Mouse (Mus musculus) heart, embryonic 16.5 days (tissue): ENCODE results near the gene AI481877. TPM values are rescaled to one million over a fixed set of nuclear protein-coding genes. Genes with fewer than 3 reads are reported as not detected.

Source experiments
- ATAC-seq: fragments of 200-750 bp; cut with Nextera tagmentation; replicated peaks from 2 replicates; pipeline ENCODE4 v1.8.0; 2017; ENCODE audit warnings: moderate number of reproducible peaks; ENCODE audit not compliant: insufficient read depth, low FRiP score; ENCODE audit errors: extremely low read depth
- H3K27ac ChIP-seq: fragments of 300-500 bp; sonication (generic); 2 replicates; pipeline ENCODE4 v1.5.1; 2014; ENCODE audit warnings: mild to moderate bottlenecking, low read length, control low read depth, moderate library complexity
- H3K27me3 ChIP-seq: fragments of 300-500 bp; sonication (generic); 2 replicates; pipeline ENCODE4 v1.6.1; 2014; ENCODE audit warnings: low read length, mixed read lengths; ENCODE audit not compliant: control insufficient read depth, insufficient read depth
- H3K36me3 ChIP-seq: fragments of 300-500 bp; sonication (generic); 2 replicates; pipeline ENCODE4 v1.6.1; 2014; ENCODE audit not compliant: control insufficient read depth, insufficient read depth
- H3K4me1 ChIP-seq: fragments of 300-500 bp; sonication (generic); 2 replicates; pipeline ENCODE4 v1.6.1; 2014; ENCODE audit warnings: low read length, mixed read lengths; ENCODE audit not compliant: control insufficient read depth, insufficient read depth
- H3K4me2 ChIP-seq: fragments of 300-500 bp; sonication (generic); 2 replicates; pipeline ENCODE4 v1.6.1; 2014; ENCODE audit warnings: low read depth, mild to moderate bottlenecking, control low read depth, low read length
- H3K4me3 ChIP-seq: fragments of 300-500 bp; sonication (generic); 2 replicates; pipeline ENCODE4 v1.5.1; 2014; ENCODE audit warnings: mild to moderate bottlenecking, control low read depth, low read length
- H3K9ac ChIP-seq: fragments of 300-500 bp; sonication (generic); 2 replicates; pipeline ENCODE4 v1.6.1; 2014; ENCODE audit warnings: low read length, control low read depth
- H3K9me3 ChIP-seq: fragments of 300-500 bp; sonication (generic); replicated peaks from 2 replicates; pipeline ENCODE4 v1.6.1; 2016; ENCODE audit warnings: low read length; ENCODE audit not compliant: control insufficient read depth
- WGBS: fragments of 180-500 bp; shearing (Covaris S2); extraction: QIAGEN DNeasy Blood & Tissue Kit; methylation state at CpG from one replicate; pipeline ENCODE4 v1.1.7; 2014; 5-methylcytosine and 5-hydroxymethylcytosine counted together
- polyA plus RNA-seq: library from polyadenylated mRNA; unstranded; fragments of >200 nt; fragmentation: Nextera tagmentation; extraction: Ambion mirVana; gene quantifications from 2 replicates; pipeline ENCODE4 v1.2.1, GENCODE M21; 2015

AI481877 gene
- polyA plus RNA-seq, 1 experiment from 2014 or later = not detected

DNA sequence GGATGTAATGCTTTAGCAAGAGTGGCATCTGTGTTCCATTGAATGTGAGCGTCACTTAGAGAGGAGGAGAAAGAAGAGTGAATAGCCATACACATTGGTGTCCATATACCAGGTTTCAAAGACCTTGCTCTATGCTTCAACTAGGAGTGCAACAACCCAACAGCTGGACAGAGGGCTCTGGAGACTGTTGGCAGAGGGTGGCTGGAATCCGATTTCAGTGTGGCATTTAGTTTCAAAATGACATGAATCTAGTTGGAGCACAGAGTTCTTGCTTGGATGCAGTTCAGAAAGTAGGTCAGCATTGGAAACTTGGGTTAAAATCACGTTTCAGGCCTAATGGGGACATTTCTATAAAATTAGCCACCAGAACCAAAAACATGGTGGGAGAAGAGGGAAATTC lies 123.6 kb downstream of the AI481877 start:
- H3K27ac ChIP-seq = no peak overlapping the region
- no peaks in the 10 kb centered on the region for H3K27me3 ChIP-seq
- H3K9ac ChIP-seq = no peak overlapping the region
- no peaks in the 10 kb centered on the region for H3K9me3 ChIP-seq
- ATAC-seq = no peak
- WGBS = 87% methylated on average over 3 of the region's 3 CpGs
- H3K36me3 ChIP-seq = peaks cover 18% of the 10 kb centered on the region
- H3K4me2 ChIP-seq = no peak overlapping the region
- H3K4me1 ChIP-seq = peaks cover 10% of the 10 kb centered on the region
- H3K4me3 ChIP-seq = no peak overlapping the region

DNA sequence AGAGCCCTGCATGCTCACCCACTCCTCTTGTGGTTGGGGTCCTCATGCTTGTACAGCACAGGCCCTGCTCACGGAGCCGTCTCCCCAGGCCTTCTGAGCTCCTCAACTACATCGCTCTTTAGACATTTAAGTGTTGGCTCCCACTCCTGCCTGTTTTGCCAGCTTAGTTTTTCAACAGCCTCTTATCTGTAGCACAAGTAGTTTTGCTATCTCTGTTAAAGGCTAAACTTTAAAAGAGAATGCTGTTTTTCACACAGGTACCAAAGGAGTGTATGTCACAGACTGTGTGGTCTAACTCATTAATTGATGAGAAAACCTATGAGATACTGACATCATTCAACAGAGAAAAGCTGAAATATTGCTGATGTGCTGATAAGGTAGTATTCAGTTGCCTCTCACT lies 127.3 kb downstream of the AI481877 start:
- no peak overlapping the region for H3K9ac ChIP-seq
- H3K27me3 ChIP-seq = no peaks in the 10 kb centered on the region
- H3K9me3 ChIP-seq = no peaks in the 10 kb centered on the region
- H3K36me3 ChIP-seq = no peaks in the 10 kb centered on the region
- no peak for ATAC-seq
- WGBS = 35% methylated on average over 3 of the region's 3 CpGs
- H3K27ac ChIP-seq = no peak overlapping the region
- no peak overlapping the region for H3K4me3 ChIP-seq
- H3K4me1 ChIP-seq = peaks cover 14% of the 10 kb centered on the region
- H3K4me2 ChIP-seq = no peak overlapping the region

DNA sequence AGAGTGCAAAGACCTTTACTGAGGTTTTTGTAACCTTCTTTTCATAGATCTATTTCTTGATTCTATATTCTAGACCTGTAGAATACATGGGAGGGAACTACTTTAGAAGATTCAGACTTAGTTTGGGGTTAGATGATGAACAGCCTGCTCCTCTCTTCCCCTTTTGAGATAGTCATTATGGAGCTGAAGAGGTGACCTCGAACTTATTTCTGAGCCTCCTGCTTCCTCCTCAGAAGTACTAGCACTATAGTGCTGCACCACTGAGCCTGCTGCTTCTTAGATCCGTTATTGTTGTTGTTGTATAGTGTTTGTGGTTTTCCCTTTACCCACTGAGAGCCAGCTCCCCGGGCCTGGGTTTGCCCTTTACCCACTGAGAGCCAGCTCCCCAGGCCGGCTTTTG lies 129.1 kb downstream of the AI481877 start:
- no peaks in the 10 kb centered on the region for H3K9me3 ChIP-seq
- WGBS = 74% methylated on average over 4 of the region's 4 CpGs
- ATAC-seq = no peak
- H3K27me3 ChIP-seq = no peaks in the 10 kb centered on the region
- H3K36me3 ChIP-seq = no peaks in the 10 kb centered on the region
- H3K27ac ChIP-seq = no peak overlapping the region
- H3K4me2 ChIP-seq = no peak overlapping the region
- peaks cover 27% of the 10 kb centered on the region for H3K4me1 ChIP-seq
- no peak overlapping the region for H3K4me3 ChIP-seq
- H3K9ac ChIP-seq = no peak overlapping the region

- H3K9ac ChIP-seq = no peak overlapping the region
- WGBS = 83% methylated on average over 7 of the region's 7 CpGs
- H3K4me3 ChIP-seq = no peak overlapping the region
- H3K27me3 ChIP-seq = no peaks in the 10 kb centered on the region
- no peak overlapping the region for H3K27ac ChIP-seq
- no peaks in the 10 kb centered on the region for H3K36me3 ChIP-seq
- peaks cover 31% of the 10 kb centered on the region for H3K4me1 ChIP-seq
- no peaks in the 10 kb centered on the region for H3K9me3 ChIP-seq
- no peak overlapping the region for H3K4me2 ChIP-seq
- no peak for ATAC-seq
Observed at GRCm38 (mm10) chr4:59009186-59009585, 129.6 kb downstream of the AI481877 start.

DNA sequence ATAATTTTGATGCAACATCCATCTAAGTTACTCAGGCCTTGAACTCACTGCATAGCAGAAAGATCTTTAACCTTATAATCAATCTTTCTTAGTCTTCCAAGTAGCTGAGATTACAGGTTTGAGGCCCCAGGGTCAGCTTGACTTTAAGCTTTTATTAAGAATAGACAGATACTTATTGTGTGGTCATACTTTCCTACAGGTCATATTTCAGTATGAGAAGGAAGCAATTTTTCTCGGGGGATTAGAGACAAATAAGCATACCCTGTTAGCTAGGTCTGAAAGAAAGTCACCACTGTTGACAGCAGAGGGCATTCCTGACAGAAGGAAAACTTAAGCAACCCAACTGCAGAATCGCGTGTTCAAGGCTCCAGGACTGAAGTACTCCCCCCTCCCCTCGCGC lies 130.8 kb downstream of the AI481877 start:
- whole genome bisulfite sequencing = 78% methylated on average over 5 of the region's 5 CpGs
- no peaks in the 10 kb centered on the region for H3K27me3 ChIP-seq
- H3K9ac ChIP-seq = no peak overlapping the region
- H3K4me3 ChIP-seq = no peak overlapping the region
- no peaks in the 10 kb centered on the region for H3K9me3 ChIP-seq
- H3K36me3 ChIP-seq = no peaks in the 10 kb centered on the region
- no peak for ATAC-seq
- H3K27ac ChIP-seq = no peak overlapping the region
- peaks cover 36% of the 10 kb centered on the region for H3K4me1 ChIP-seq
- no peak overlapping the region for H3K4me2 ChIP-seq

DNA sequence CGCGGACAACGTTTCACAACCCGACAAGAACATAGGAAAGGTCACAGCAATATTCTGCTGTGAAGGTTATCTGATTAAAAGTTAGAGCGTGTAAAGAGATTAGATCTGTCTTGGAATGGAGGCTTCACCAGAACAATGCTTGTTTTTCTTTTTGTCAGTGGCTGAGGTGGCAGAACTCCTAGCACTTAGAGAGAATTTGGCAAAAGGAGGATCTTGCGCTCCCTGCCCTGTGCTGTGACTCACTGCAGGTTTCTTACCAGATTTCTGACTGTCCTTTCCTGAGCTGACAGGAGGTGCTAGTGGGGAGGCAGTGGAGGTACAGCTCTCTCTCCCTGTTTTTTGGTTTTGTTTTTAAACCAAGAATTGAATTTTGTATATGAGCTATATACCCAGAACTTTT lies 131.8 kb downstream of the AI481877 start:
- no peaks in the 10 kb centered on the region for H3K36me3 ChIP-seq
- no peak for ATAC-seq
- peaks cover 39% of the 10 kb centered on the region for H3K4me1 ChIP-seq
- no peak overlapping the region for H3K9ac ChIP-seq
- no peaks in the 10 kb centered on the region for H3K9me3 ChIP-seq
- H3K27me3 ChIP-seq = no peaks in the 10 kb centered on the region
- 66% methylated on average over 6 of the region's 6 CpGs for WGBS
- H3K27ac ChIP-seq = no peak overlapping the region
- no peak overlapping the region for H3K4me2 ChIP-seq
- H3K4me3 ChIP-seq = no peak overlapping the region

- Histone ChIP-seq H3K36me3 (no peaks in the 10 kb centered on the region), H3K4me3 (no peak overlapping the region), H3K4me2 (no peak overlapping the region), H3K9ac (no peak overlapping the region), H3K4me1 (peaks cover 37% of the 10 kb centered on the region), H3K27me3 (no peaks in the 10 kb centered on the region), H3K9me3 (no peaks in the 10 kb centered on the region), H3K27ac (no peak overlapping the region)
- WGBS = 56% methylated on average over 8 of the region's 8 CpGs
- no peak for ATAC-seq
Observed at GRCm38 (mm10) chr4:59006211-59006610, 132.6 kb downstream of the AI481877 start.

DNA sequence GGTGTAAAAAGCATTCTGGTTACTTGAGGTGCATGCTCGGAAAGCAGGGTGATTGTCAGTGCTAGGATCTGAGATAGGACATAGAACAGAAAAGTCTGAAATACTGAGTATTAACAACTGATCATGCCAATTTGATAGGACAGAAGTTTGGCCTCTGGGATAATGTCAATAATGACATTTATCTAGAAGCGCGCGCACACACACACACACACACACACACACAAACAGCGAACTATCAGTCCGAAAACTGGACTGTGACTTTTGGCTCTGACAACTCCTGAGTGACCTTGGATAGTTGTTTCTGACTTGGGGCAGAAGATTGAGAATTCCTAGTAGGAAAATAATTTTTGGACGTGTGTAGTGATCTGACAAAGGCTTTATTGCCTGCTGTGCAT lies 135.0 kb downstream of the AI481877 start:
- ATAC-seq = no peak
- Histone ChIP-seq H3K36me3 (no peaks in the 10 kb centered on the region), H3K4me3 (peak overlapping the region; percentile 92), H3K4me1 (peaks cover 28% of the 10 kb centered on the region), H3K9ac (peak overlapping the region; percentile 96), H3K4me2 (peak overlapping the region; percentile 92), H3K27me3 (no peaks in the 10 kb centered on the region), H3K9me3 (no peaks in the 10 kb centered on the region), H3K27ac (peak overlapping the region; percentile 87)
- 20% methylated on average over 7 of the region's 7 CpGs for WGBS

DNA sequence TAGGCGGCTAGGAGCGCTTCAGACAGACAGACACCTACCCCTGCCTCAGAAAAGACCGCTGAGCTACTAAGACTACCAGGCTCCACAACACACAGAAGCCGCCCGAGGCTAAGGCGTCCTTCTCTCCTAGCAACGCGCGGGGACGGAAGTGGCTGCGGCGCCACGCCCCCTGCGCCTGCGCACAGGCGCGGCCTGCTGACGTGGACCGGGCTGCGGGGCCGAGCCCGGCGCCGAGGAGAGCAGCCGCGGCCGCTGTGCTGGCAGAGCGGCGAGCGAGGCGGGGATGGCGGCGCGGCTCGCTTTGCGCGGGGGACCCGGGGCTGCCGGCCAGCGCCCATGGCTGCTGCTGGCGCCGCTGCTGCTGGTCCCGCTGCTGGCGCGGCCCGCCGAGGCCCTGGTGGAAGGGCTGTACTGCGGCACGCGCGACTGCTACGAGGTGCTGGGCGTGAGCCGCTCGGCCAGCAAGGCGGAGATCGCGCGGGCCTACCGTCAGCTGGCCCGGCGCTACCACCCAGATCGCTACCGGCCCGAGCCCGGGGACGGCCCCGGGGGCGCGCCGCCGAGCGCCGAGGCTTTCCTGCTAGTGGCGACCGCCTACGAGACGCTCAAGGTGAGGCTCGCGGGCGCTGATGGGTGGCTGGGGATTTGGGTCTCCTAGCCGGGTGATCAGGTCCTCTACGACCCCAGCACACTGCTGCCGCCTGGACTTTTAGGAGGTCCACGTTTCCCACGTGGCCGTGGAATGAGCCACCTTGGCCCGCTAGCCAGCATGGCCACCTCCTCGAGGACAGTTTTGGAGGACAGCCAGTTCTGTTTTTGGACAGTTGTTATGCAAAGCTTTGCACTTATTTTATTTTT lies 135.6 kb downstream of the AI481877 start, which contains the start of gene Gm20503:
Gene Gm20503, plus strand, starts transcription at position 263 of the 858 bp plus-strand sequence.
- WGBS = under 1% methylated on average over 87 of the region's 89 CpGs
- Histone ChIP-seq H3K27ac (peak within 1 kb of the TSS; percentile 87), H3K4me3 (peak within 1 kb of the TSS; percentile 92), H3K4me2 (peak within 1 kb of the TSS; percentile 92), H3K36me3 (no peaks in the 10 kb centered on the region), H3K27me3 (no peaks in the 10 kb centered on the region), H3K4me1 (peaks cover 28% of the 10 kb centered on the region), H3K9ac (peak within 1 kb of the TSS; percentile 96), H3K9me3 (no peaks in the 10 kb centered on the region)
- ATAC-seq = peak; percentile 99
